Mouse (Mus musculus) heart, embryonic 11.5 days (tissue): ENCODE measurements around the gene Umodl1. TPM values are rescaled to one million over a fixed set of nuclear protein-coding genes. Genes with fewer than 3 reads are reported as not detected.
A peak's percentile ranks its signal among the peaks of the same experiment; 100 is the strongest.

Experiments
- ATAC-seq: fragments of 200-750 bp; cut with Nextera tagmentation; replicated peaks from 2 replicates; pipeline ENCODE4 v1.8.0; 2017; ENCODE audit warnings: moderate library complexity; ENCODE audit not compliant: insufficient number of reproducible peaks, low FRiP score, low TSS enrichment
- H3K27ac ChIP-seq: fragments of 300-500 bp; sonication (generic); 2 replicates; pipeline ENCODE4 v1.5.1; 2014; ENCODE audit warnings: mild to moderate bottlenecking, low read depth, low read length
- H3K27me3 ChIP-seq: fragments of 300-500 bp; sonication (generic); 2 replicates; pipeline ENCODE4 v1.6.1; 2014; ENCODE audit warnings: mild to moderate bottlenecking, low read length, mixed read lengths; ENCODE audit not compliant: control insufficient read depth, insufficient read depth
- H3K36me3 ChIP-seq: fragments of 300-500 bp; sonication (generic); 2 replicates; pipeline ENCODE4 v1.6.1; 2014; ENCODE audit warnings: mild to moderate bottlenecking, low read length, moderate library complexity, mixed read lengths; ENCODE audit not compliant: control insufficient read depth, insufficient read depth
- H3K4me1 ChIP-seq: fragments of 300-500 bp; sonication (generic); 2 replicates; pipeline ENCODE4 v1.6.1; 2014; ENCODE audit warnings: low read length; ENCODE audit not compliant: control insufficient read depth, insufficient read depth
- H3K4me2 ChIP-seq: fragments of 300-500 bp; sonication (generic); 2 replicates; pipeline ENCODE4 v1.6.1; 2014; ENCODE audit warnings: mild to moderate bottlenecking, moderate library complexity
- H3K4me3 ChIP-seq: fragments of 300-500 bp; sonication (generic); 2 replicates; pipeline ENCODE4 v1.5.1; 2014; ENCODE audit warnings: low read depth, low read length
- H3K9ac ChIP-seq: fragments of 300-500 bp; sonication (generic); 2 replicates; pipeline ENCODE4 v1.6.1; 2014; ENCODE audit warnings: mild to moderate bottlenecking, low read depth, low read length, moderate library complexity
- H3K9me3 ChIP-seq: fragments of 300-500 bp; sonication (generic); replicated peaks from 2 replicates; pipeline ENCODE4 v1.6.1; 2016; ENCODE audit warnings: low read length; ENCODE audit not compliant: control insufficient read depth
- whole genome bisulfite sequencing: fragments of 180-500 bp; shearing (Covaris S2); extraction: QIAGEN DNeasy Blood & Tissue Kit; methylation state at CpG from one replicate; pipeline ENCODE4 v1.1.7; 2014; ENCODE audit not compliant: insufficient replicate concordance; 5-methylcytosine and 5-hydroxymethylcytosine counted together
- polyA plus RNA-seq: library from polyadenylated mRNA; unstranded; fragments of >200 nt; fragmentation: Nextera tagmentation; extraction: Ambion mirVana; gene quantifications from 2 replicates; pipeline ENCODE4 v1.2.1, GENCODE M21; 2014

The Umodl1 gene
- polyA plus RNA-seq, 1 experiment from 2014 or later, result not detected

GRCm38 (mm10) chr17:31024782-31025125 lies 70.3 kb downstream of the Umodl1 start:
- WGBS, result 61% methylated on average over 5 of the region's 5 CpGs
- ATAC-seq, result no peak
- H3K4me1 ChIP-seq, result peaks cover 13% of the 10 kb centered on the region
- H3K9ac ChIP-seq, result no peak overlapping the region
- no peaks in the 10 kb centered on the region for H3K9me3 ChIP-seq
- no peak overlapping the region for H3K27ac ChIP-seq
- H3K4me3 ChIP-seq, result no peak overlapping the region
- H3K36me3 ChIP-seq, result no peaks in the 10 kb centered on the region
- H3K4me2 ChIP-seq, result no peak overlapping the region
- H3K27me3 ChIP-seq, result no peaks in the 10 kb centered on the region

GRCm38 (mm10) chr17:31026986-31027385 lies 72.5 kb downstream of the Umodl1 start:
- no peaks in the 10 kb centered on the region for H3K9me3 ChIP-seq
- no peaks in the 10 kb centered on the region for H3K36me3 ChIP-seq
- H3K27me3 ChIP-seq, result no peaks in the 10 kb centered on the region
- H3K27ac ChIP-seq, result no peak overlapping the region
- no peak for ATAC-seq
- no peak overlapping the region for H3K4me2 ChIP-seq
- no peak overlapping the region for H3K4me3 ChIP-seq
- 0 out of 2 replicates have a peak, but pooled peaks cover 8% of the 10 kb centered on the region for H3K4me1 ChIP-seq
- no peak overlapping the region for H3K9ac ChIP-seq
- WGBS, result 80% methylated on average over 6 of the region's 6 CpGs

- WGBS, result 84% methylated on average over 6 of the region's 6 CpGs
Measured at GRCm38 (mm10) chr17:31027723-31028122, 73.3 kb downstream of the Umodl1 start.

GRCm38 (mm10) chr17:31028821-31029370 lies 74.5 kb downstream of the Umodl1 start:
- WGBS, result 61% methylated on average over 9 of the region's 9 CpGs
- ATAC-seq, result no peak
- no peak overlapping the region for H3K4me3 ChIP-seq
- H3K27ac ChIP-seq, result no peak overlapping the region
- H3K27me3 ChIP-seq, result no peaks in the 10 kb centered on the region
- H3K36me3 ChIP-seq, result no peaks in the 10 kb centered on the region
- H3K9ac ChIP-seq, result no peak overlapping the region
- peaks cover 12% of the 10 kb centered on the region for H3K4me1 ChIP-seq
- no peaks in the 10 kb centered on the region for H3K9me3 ChIP-seq
- H3K4me2 ChIP-seq, result no peak overlapping the region

More at GRCm38 (mm10) chr17:31027723-31028122, 73.3 kb downstream of the Umodl1 start:
- Histone ChIP-seq H3K4me2 (no peak overlapping the region), H3K9ac (no peak overlapping the region), H3K4me3 (no peak overlapping the region), H3K27me3 (no peaks in the 10 kb centered on the region), H3K36me3 (no peaks in the 10 kb centered on the region), H3K9me3 (no peaks in the 10 kb centered on the region), H3K27ac (no peak overlapping the region), H3K4me1 (0 out of 2 replicates have a peak, but pooled peaks cover 8% of the 10 kb centered on the region)
- ATAC-seq, result no peak

- H3K9ac ChIP-seq, result no peak overlapping the region
- peaks cover 15% of the 10 kb centered on the region for H3K4me1 ChIP-seq
- H3K4me3 ChIP-seq, result no peak overlapping the region
- H3K27ac ChIP-seq, result no peak overlapping the region
- no peaks in the 10 kb centered on the region for H3K36me3 ChIP-seq
- no peak for ATAC-seq
- H3K4me2 ChIP-seq, result no peak overlapping the region
- H3K27me3 ChIP-seq, result no peaks in the 10 kb centered on the region
- 75% methylated on average over 4 of the region's 4 CpGs for WGBS
- H3K9me3 ChIP-seq, result no peaks in the 10 kb centered on the region
Measured at GRCm38 (mm10) chr17:31029407-31029806, 75.0 kb downstream of the Umodl1 start.

GRCm38 (mm10) chr17:31032341-31032740 lies 77.9 kb downstream of the Umodl1 start:
- Histone ChIP-seq H3K36me3 (no peaks in the 10 kb centered on the region), H3K4me2 (no peak overlapping the region), H3K9me3 (no peaks in the 10 kb centered on the region), H3K9ac (no peak overlapping the region), H3K4me3 (no peak overlapping the region), H3K4me1 (peaks cover 17% of the 10 kb centered on the region), H3K27ac (no peak overlapping the region), H3K27me3 (no peaks in the 10 kb centered on the region)
- no peak for ATAC-seq
- 89% methylated on average over 4 of the region's 4 CpGs for WGBS

- Histone ChIP-seq H3K4me3 (no peak overlapping the region), H3K9me3 (no peaks in the 10 kb centered on the region), H3K27me3 (no peaks in the 10 kb centered on the region), H3K9ac (no peak overlapping the region), H3K4me1 (peaks cover 17% of the 10 kb centered on the region), H3K27ac (no peak overlapping the region), H3K4me2 (no peak overlapping the region), H3K36me3 (no peaks in the 10 kb centered on the region)
- WGBS, result 61% methylated on average over 2 of the region's 2 CpGs
- no peak for ATAC-seq
Measured at GRCm38 (mm10) chr17:31033251-31033650, 78.8 kb downstream of the Umodl1 start.

GRCm38 (mm10) chr17:31034165-31034564 lies 79.7 kb downstream of the Umodl1 start:
- Histone ChIP-seq H3K4me3 (no peak overlapping the region), H3K9me3 (no peaks in the 10 kb centered on the region), H3K9ac (no peak overlapping the region), H3K4me2 (peak overlapping the region; percentile 31), H3K27me3 (no peaks in the 10 kb centered on the region), H3K27ac (no peak overlapping the region), H3K36me3 (no peaks in the 10 kb centered on the region), H3K4me1 (peaks cover 11% of the 10 kb centered on the region)
- 17% methylated on average over 5 of the region's 5 CpGs for WGBS
- ATAC-seq, result peak; percentile 63; the same call in 1 of the 2 replicates

GRCm38 (mm10) chr17:31034674-31035356 lies 80.4 kb downstream of the Umodl1 start:
- no peak for ATAC-seq
- 72% methylated on average over 9 of the region's 9 CpGs for WGBS
- H3K4me1 ChIP-seq, result peaks cover 11% of the 10 kb centered on the region
- no peaks in the 10 kb centered on the region for H3K9me3 ChIP-seq
- H3K4me2 ChIP-seq, result no peak overlapping the region
- H3K36me3 ChIP-seq, result no peaks in the 10 kb centered on the region
- H3K27ac ChIP-seq, result no peak overlapping the region
- no peak overlapping the region for H3K9ac ChIP-seq
- H3K4me3 ChIP-seq, result no peak overlapping the region
- H3K27me3 ChIP-seq, result no peaks in the 10 kb centered on the region
